Mouse (Mus musculus) liver, embryonic 14.5 days (tissue): ENCODE measurements around the gene Cd9. TPM values are rescaled to one million over a fixed set of nuclear protein-coding genes. Genes with fewer than 3 reads are reported as not detected.
A peak's percentile ranks its signal among the peaks of the same experiment; 100 is the strongest.

Experiments used
- ATAC-seq: fragments of 200-750 bp; cut with Nextera tagmentation; 2 replicates; pipeline ENCODE4 v1.8.0; 2017; ENCODE audit warnings: moderate number of reproducible peaks, mild to moderate bottlenecking, moderate library complexity; ENCODE audit not compliant: insufficient read depth
- DNase-seq, 3 experiments: peaks; one replicate each; pipeline ENCODE4 v3.0.0-alpha.2; 2012 to 2013; ENCODE audit warnings: low read depth in 3 of 3, low spot score in 3 of 3
- H3K27ac ChIP-seq: fragments of 300-500 bp; sonication (generic); 2 replicates; pipeline ENCODE4 v1.5.1; 2014; ENCODE audit warnings: moderate library complexity, mild to moderate bottlenecking, control low read depth, inconsistent platforms
- H3K27me3 ChIP-seq: fragments of 300-500 bp; sonication (generic); 2 replicates; pipeline ENCODE4 v1.6.1; 2014; ENCODE audit warnings: mild to moderate bottlenecking, low read length, moderate library complexity; ENCODE audit not compliant: control insufficient read depth, insufficient read depth
- H3K36me3 ChIP-seq: fragments of 300-500 bp; sonication (generic); replicated peaks from 2 replicates; pipeline ENCODE4 v1.6.1; 2014; ENCODE audit warnings: low read depth; ENCODE audit not compliant: control insufficient read depth, insufficient read depth
- H3K4me1 ChIP-seq, 2 experiments: fragments of 200-500 bp in 1 of 2; fragments of 300-500 bp in 1 of 2; sonication (generic) in 1 of 2; replicated peaks; 2 replicates each; pipeline ENCODE4 v1.6.1; 2012 to 2014; ENCODE audit warnings: antibody characterized with exemption in 1 of 2, inconsistent platforms in 1 of 2, low read length in 1 of 2; ENCODE audit not compliant: control insufficient read depth in 2 of 2, insufficient read depth in 2 of 2
- H3K4me2 ChIP-seq: fragments of 300-500 bp; sonication (generic); 2 replicates; pipeline ENCODE4 v1.6.1; 2014; ENCODE audit warnings: low read depth, mild to moderate bottlenecking, control low read depth, moderate library complexity
- H3K4me3 ChIP-seq, 2 experiments: fragments of 200-500 bp in 1 of 2; fragments of 300-500 bp in 1 of 2; sonication (generic) in 1 of 2; 2 replicates each; pipeline ENCODE4 v1.5.1; 2012 to 2014; ENCODE audit warnings: low read depth in 2 of 2, low read length in 2 of 2, mild to moderate bottlenecking in 2 of 2, control low read depth in 1 of 2, inconsistent platforms in 1 of 2, moderate library complexity in 1 of 2; ENCODE audit not compliant: insufficient read depth in 1 of 2
- H3K9ac ChIP-seq: fragments of 300-500 bp; sonication (generic); replicated peaks from 2 replicates; pipeline ENCODE4 v1.6.1; 2014; ENCODE audit warnings: mild to moderate bottlenecking, control low read depth, moderate library complexity
- H3K9me3 ChIP-seq: fragments of 300-500 bp; sonication (generic); 2 replicates; pipeline ENCODE4 v1.6.1; 2016; ENCODE audit warnings: low read length, mixed read lengths; ENCODE audit not compliant: control insufficient read depth
- CTCF ChIP-seq: IDR thresholded peaks from 2 replicates; pipeline ENCODE4 v1.5.1; 2016; ENCODE audit warnings: antibody characterized with exemption, low read depth, control low read depth
- EP300 ChIP-seq: IDR thresholded peaks from 2 replicates; pipeline ENCODE4 v1.6.1; 2016; ENCODE audit warnings: antibody characterized with exemption, low read depth
- WGBS: fragments of 180-500 bp; shearing (Covaris S2); extraction: QIAGEN DNeasy Blood & Tissue Kit; methylation state at CpG from one replicate; pipeline ENCODE4 v1.1.7; 2014; ENCODE audit not compliant: insufficient replicate concordance; 5-methylcytosine and 5-hydroxymethylcytosine counted together
- polyA plus RNA-seq, 2 experiments: library from polyadenylated mRNA; depleted of rRNA in 1 of 2; stranded (reverse) in 1 of 2; unstranded in 1 of 2; fragments of >200 nt; fragmentation: Nextera tagmentation in 1 of 2; extraction: Ambion mirVana in 1 of 2; gene quantifications; 2 replicates each; pipeline versions ENCODE4 v1.2.1 to v1.2.3; 2012 to 2014

Gene Cd9
- polyA plus RNA-seq, 2 experiments = 62.6 to 96.8 TPM

GRCm38 (mm10) chr6:125526066-125526465 is 31.5 kb upstream of the Cd9 start:
- no peak for DNase-seq

DNA sequence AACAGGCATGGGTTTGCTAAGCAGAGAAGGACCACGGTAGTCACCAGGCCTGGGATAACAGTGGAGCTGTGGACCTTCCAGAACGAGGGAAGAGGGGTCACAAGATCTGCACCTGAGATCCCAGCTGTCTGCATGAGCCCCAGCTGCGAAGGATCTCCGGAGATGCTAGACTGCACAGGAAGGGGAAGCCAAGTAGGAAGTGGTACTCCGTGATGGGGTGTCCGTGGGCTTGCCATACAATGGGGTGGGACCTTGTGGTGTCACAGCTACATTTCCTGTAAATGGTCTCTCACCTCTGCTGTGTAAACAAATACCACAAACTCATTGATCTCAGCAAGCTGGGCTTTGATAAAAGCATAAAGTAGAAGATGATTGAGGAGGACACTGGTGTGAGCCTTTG is 29.4 kb upstream of the Cd9 start:
- no peaks in the 10 kb centered on the region for H3K27me3 ChIP-seq
- 27% methylated on average over 6 of the region's 6 CpGs for WGBS
- ATAC-seq (no peak), DNase-seq (no peak)
- H3K4me1 ChIP-seq = peaks cover 0 to 9% of the 10 kb centered on the region in 2 experiments; a peak in 2 of 4 replicates
- H3K9ac ChIP-seq = no peak overlapping the region
- TF ChIP-seq EP300 (no peak), CTCF (no peak)
- H3K27ac ChIP-seq = no peak overlapping the region
- no peaks in the 10 kb centered on the region for H3K36me3 ChIP-seq
- no peak overlapping the region for H3K4me2 ChIP-seq
- no peaks in the 10 kb centered on the region for H3K9me3 ChIP-seq
- H3K4me3 ChIP-seq = no peak overlapping the region

More at GRCm38 (mm10) chr6:125526066-125526465, 31.5 kb upstream of the Cd9 start:
- Histone ChIP-seq H3K9ac (no peak overlapping the region), H3K4me3 (no peak overlapping the region), H3K27me3 (no peaks in the 10 kb centered on the region), H3K36me3 (no peaks in the 10 kb centered on the region), H3K4me2 (no peak overlapping the region), H3K9me3 (no peaks in the 10 kb centered on the region), H3K27ac (no peak overlapping the region), H3K4me1 (peaks cover 0 to 7% of the 10 kb centered on the region in 2 experiments; a peak in 2 of 4 replicates)
- no peak for ATAC-seq
- 37% methylated on average over 3 of the region's 3 CpGs for WGBS
- TF ChIP-seq CTCF (no peak), EP300 (no peak)

- DNase-seq (no peak), ATAC-seq (no peak)
- 53% methylated on average over 5 of the region's 5 CpGs for whole genome bisulfite sequencing
Measured at GRCm38 (mm10) chr6:125521558-125522193, 27.1 kb upstream of the Cd9 start.

GRCm38 (mm10) chr6:125515503-125516315 is 21.1 kb upstream of the Cd9 start:
- WGBS = 48% methylated on average over 11 of the region's 11 CpGs
- peak in 1 of 3 experiments; percentile 31 for DNase-seq
- H3K9me3 ChIP-seq = no peaks in the 10 kb centered on the region

More at GRCm38 (mm10) chr6:125521558-125522193, 27.1 kb upstream of the Cd9 start:
- no peak overlapping the region for H3K9ac ChIP-seq
- no peaks in the 10 kb centered on the region for H3K9me3 ChIP-seq
- no peaks in the 10 kb centered on the region for H3K36me3 ChIP-seq
- no peak overlapping the region for H3K4me3 ChIP-seq
- H3K4me2 ChIP-seq = no peak overlapping the region
- TF ChIP-seq EP300 = no peak
- no peak for TF ChIP-seq CTCF
- H3K27ac ChIP-seq = no peak overlapping the region
- H3K4me1 ChIP-seq = peaks cover 0 to 14% of the 10 kb centered on the region in 2 experiments; a peak in 2 of 4 replicates
- no peaks in the 10 kb centered on the region for H3K27me3 ChIP-seq

DNA sequence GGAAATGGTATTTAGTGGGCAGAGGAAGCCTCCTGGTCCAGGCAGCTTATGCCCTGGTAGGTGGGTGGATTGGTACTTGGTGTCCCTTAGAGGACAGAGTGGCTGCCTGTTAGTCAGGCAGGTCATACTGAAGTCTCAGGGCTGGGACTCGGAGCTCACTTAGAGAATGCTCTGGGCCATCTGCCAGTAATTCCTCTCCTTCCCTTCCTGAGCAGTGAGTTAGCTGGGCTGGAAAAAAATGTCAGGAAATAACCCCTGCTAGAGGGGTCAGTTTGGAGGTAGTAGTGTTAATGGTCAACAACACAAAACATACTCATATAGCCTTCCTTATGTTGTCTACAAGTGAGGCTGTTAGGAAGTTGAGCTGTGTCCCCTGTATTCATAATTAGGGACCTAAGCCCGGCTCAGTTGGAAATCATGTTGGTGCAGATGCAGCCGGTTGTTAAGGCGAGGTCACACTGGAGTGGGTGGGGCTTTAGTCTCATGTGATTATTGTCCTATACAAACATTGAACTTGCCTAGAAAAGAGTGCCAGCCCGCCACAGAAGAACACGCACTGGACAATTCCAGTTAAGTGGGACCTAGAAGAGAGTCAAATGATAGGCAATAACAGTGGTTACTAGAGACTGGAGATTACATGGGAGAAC is 18.5 kb upstream of the Cd9 start:
- Histone ChIP-seq H3K36me3 (no peaks in the 10 kb centered on the region), H3K9me3 (no peaks in the 10 kb centered on the region), H3K9ac (no peak overlapping the region), H3K4me2 (no peak overlapping the region), H3K4me3 (no peak overlapping the region), H3K4me1 (peaks cover 6 to 45% of the 10 kb centered on the region in 2 experiments), H3K27me3 (no peaks in the 10 kb centered on the region), H3K27ac (no peak overlapping the region)
- 8% methylated on average over 6 of the region's 6 CpGs for WGBS
- DNase-seq (peak in 1 of 3 experiments; percentile 27), ATAC-seq (peak; percentile 25; the same call in 1 of the 2 replicates)
- TF ChIP-seq CTCF (no peak), EP300 (no peak)

More at GRCm38 (mm10) chr6:125515503-125516315, 21.1 kb upstream of the Cd9 start:
- no peak overlapping the region for H3K27ac ChIP-seq
- ATAC-seq = peak; percentile 76
- H3K4me1 ChIP-seq = peaks cover 6 to 42% of the 10 kb centered on the region in 2 experiments
- H3K27me3 ChIP-seq = no peaks in the 10 kb centered on the region
- no peak overlapping the region for H3K4me2 ChIP-seq
- H3K9ac ChIP-seq = no peak overlapping the region
- TF ChIP-seq EP300 (no peak), CTCF (no peak)
- H3K4me3 ChIP-seq = no peak overlapping the region
- no peaks in the 10 kb centered on the region for H3K36me3 ChIP-seq
